Mouse (Mus musculus) layer of hippocampus, adult 11-12 months (tissue): ENCODE data around the gene C1ql4.
"Not testable (repeated sequence)": the region's sequence is repeated elsewhere in the genome, so short reads cannot be mapped to it uniquely, and the experiment has no call there.

Experiments used
- DNase-seq: peaks from one replicate; pipeline ENCODE4 v3.0.0; 2022; ENCODE audit warnings: low spot score

C1ql4 gene

DNA sequence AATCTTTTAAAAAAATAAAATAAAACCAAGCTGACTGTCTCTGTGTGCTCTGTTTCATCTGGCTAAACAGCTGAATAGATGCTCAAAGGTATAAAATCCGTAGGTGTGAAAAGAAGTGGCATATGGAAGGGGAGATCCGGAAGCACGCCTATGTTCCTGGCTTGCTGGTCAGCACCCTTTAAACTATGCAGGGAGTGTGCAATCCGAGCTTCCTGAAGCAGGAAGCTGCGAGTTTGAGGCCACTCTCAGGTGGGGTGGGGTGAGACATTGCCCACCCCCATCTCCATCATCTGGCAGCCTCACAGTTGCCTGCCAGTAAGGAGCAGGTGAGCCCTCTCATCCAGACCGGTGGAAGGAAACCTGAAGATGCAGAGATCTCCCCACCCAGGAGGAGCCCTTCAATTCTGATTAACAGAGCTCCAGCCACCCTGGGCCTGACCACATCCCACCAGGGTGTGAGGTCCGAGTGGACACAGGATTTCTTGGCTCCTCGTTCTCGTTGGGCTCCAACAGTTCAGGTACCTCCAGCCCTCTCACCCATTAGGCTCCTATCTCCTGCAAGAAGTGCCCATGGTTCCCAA, 13.5 kb downstream of the C1ql4 start, which contains the start of gene Troap:
TSS of gene Troap (plus strand) at position 557 of the 581 bp plus-strand sequence.
- no peak for DNase-seq

DNA sequence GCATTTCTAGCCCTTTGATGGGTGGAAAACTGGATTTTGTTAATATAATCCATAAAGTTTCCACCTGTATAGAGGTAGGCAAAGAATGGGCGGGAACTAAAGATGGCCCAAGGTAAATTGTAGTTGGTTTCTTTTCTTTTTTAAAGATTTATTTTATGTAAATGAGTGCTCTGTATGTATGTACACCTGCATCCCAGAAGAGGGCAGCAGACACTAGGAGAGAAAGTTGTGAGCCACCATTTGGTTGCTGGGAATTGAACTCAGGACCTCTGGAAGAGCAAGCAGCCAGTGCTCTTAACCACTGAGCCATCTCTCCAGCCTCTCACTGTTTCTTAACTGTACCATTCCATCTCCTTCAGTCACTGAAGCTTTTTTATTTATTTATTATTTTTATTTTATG, 15.6 kb downstream of the C1ql4 start:
- no peak for DNase-seq

DNA sequence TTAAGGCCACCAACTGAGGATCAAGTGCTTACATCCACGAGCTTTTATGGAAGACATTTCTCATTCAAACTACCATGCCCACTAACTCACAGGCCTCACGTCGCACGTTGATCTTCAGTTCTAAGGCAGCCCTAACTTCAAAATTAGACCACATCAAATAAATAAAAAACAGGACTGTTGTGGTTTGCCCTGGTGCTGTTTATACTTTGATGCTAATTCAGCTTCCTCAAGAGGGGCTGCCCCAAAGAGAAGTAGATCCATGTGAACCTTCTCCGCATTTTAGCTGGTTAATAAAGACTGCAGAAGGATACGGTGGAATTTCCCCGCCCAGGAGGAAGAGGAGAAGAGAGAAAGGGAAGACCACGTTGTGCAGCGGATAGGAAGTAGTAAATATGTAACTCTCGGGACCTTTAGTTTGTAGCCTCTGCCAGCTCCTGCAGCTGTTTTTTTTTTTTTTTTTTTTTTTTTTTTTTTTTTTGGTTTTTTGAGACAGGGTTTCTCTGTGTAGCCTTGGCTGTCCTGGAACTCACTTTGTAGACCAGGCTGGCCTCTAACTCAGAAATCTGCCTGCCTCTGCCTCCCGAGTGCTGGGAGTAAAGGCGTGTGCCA, 22.0 kb downstream of the C1ql4 start:
- DNase-seq, result no peak

DNA sequence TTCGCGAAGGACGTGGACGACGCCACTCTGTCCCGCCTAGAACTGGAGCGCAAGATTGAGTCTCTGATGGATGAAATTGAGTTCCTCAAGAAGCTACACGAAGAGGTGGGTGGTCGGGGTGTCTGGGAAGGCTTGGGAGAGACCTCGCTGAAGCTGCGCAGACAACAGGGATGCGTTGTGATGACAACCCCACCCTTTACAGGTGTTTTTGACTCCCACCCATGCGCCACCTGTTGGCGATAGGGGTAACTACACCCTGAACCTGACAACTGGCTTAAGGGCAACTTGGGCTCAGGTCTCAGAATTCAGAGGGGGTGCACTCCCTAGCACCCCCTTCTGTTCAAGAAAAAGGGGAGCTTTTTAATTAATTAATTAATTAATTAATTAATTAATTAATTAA, 31.3 kb downstream of the C1ql4 start:
- no peak for DNase-seq

DNA sequence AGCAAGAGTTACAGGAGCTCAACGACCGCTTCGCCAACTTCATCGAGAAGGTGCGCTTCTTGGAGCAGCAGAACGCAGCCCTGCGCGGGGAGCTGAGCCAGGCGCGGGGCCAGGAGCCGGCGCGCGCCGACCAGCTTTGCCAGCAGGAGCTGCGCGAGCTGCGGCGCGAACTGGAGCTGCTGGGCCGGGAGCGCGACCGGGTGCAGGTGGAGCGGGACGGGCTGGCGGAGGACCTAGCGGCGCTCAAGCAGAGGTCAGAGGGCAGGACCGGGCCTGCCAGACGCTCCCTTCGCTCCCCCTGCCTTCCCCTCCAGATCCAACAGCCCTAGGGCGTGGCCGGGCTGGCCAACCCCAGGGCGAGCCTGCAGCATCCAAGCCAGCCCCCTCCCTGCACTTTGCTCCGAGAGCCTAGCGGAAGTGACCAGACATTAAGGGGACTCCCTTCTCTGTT, 32.1 kb downstream of the C1ql4 start:
- no peak for DNase-seq

DNA sequence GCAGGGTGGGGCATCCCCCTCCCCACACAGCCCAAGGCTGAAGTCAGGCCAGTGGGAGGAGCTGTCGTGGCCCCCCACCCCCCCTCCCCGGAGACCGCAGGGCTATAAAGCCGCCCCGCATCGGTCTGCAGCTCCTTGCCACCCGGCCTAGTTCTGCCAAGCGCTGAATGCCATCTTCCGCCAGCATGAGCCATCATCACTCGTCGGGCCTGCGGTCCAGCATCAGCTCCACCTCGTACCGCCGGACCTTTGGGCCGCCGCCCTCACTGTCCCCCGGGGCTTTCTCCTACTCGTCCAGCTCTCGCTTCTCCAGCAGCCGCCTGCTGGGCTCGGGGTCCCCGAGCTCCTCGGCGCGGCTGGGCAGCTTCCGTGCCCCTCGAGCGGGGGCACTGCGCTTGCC, 32.6 kb downstream of the C1ql4 start, which contains the start of gene Prph:
TSS of gene Prph (plus strand) at position 135 of the 400 bp plus-strand sequence.
- DNase-seq, result no peak

DNA sequence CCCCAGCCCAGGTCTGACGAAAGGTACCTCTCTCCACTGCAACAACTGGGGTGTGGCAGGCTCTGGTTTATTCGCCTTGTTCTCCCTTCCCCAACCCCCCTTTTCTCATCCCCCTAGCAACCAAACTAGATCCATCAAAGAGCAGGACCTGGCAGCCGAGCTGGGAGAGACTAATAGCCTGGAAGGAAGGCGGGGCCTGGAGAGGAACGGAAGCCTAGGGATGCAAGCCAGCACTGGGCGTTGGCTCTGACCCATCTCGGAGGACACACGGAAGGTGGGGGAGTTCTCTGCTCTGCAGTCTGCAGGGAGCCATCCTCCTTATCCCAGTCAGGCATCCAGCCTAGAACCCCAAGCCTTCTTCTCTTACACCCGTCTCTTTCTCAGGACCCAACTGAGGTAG, 34.2 kb downstream of the C1ql4 start:
- no peak for DNase-seq

DNA sequence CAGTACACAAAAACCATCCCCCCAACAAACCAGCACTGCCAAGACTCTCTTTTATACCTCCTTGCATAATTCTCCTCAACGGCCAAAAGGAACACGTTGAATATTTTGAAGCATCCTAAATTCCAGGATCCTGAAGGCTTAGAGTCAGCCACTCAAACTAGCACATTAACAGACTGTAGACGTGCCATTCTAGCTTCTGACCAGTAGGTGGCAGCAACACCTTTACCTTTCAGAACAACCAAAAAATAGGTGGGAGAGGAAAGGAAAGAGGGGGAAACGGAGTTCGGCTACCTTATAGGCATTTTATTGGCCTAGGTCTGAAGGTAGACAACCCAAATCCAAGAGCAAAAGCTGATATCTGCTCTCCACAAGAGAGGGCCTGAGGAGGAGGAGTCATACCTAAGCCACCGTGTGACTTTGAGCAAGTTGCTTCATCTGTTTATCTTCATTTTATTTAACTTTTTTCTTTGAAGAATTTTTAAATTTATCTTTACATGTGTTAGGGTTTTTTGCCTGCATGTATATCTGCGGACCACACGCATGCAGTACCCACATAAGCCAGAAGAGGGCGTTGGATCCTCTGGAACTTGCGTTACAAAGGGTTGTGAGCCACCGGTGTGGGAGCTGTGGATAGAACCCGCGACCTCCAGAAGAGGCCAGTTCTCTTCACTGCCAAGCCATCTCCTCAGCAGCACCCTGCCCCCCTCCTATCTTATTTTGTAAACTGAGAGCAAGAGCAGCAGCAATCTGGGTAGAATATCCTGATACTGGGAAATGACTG, 38.0 kb downstream of the C1ql4 start:
- DNase-seq, result peak; percentile 66

DNA sequence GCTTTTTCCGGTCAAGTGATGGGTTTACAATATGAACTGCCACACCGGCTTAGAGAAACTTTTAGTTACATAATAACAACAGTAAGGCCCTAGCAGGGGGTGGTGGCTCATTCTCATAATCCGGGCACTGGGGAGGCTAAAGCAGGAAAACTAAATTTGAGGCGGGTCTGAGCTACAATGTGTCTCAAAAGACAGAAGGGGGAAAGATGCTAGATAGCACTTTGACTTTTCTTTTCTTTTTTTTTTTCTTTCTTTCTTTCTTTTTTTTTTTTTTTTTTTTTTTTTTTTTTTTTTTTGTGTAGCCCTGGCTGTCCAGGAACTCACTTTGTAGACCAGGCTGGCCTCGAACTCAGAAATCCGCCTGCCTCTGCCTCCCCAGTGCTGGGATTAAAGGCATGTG, 41.9 kb downstream of the C1ql4 start:
- not testable (repeated sequence) for DNase-seq

DNA sequence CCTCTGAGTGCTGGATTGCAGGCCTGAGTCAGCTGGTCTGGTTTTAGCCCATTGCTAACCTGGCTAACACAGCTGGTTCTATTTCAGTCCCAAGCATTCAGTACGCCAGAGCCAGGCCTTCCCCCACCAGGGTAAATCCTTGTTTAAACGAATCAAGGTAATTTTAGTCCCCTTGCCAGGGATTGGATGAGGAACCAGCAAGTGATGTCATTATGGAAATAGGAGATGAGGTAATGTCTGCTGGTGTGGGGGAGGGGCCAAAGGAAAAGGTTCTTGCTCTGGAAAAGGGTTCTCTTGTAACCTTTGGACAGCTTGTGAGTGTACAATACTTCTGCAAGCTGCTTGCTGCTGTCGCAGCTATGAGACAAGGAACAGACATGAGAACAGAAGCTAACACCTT, 42.8 kb downstream of the C1ql4 start:
- DNase-seq, result no peak

DNA sequence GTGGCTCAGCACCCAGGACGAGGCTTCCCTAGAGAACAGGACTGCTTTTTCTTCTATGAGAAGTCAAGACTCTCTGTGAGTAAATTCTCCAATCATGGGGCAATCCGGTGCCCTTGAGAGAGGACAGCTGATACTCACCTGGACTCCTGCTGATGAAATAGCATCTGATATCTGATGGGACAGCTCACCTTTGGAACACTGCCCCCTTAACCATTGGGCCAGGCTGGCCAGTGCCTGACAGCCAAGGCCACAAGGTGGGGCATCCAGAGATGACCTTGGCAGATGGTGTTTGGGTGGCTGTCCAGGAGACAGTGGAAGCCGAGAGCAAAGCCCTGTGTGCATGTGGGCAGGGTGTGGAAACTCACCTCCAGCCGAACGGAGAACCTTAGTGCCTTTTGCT, 45.3 kb downstream of the C1ql4 start:
- no peak for DNase-seq

DNA sequence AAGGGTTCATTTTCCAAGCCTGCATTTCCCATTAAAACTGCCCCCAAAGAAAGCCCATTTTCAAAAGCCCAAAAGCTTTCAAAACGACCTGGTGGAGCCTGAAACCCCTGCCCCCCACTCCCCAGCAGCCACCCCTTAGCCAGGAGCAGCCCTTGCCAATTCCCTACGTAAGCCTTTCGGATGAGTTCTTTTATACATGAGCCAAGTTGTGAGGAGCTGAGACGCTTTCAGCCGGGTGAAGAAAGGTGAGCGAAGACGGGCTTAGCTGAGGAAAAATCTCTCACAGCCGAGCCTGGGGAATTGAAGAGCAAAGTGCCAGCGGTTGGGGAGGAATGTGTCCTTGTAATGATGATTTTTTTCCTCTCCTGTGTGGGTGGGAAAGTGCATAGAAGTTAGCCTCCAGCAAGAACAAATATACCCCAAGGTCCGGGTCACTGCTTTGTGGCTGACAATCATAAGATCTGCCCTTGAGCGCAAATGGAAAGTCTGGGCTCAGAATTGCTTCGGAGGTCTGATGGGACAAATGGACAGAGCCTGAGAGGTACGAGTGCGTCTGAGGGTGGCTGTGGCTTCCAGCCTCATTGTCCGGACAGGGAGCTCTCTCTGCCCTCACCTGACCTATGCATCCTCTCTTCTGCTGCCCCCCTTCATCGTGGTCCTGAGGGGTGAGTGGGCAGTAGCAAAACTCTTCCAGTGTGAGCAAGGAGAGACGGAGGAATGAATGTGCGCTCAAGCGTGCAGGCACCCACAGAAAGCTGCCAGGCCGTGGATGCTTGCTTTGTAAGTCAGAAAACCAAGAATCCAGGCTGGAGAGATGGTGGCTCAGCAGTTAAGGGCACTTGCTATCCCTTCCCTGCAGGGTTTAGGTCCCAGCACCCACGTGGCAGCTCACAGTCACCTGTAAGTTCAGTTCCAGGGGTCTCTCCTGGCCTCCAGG, 46.4 kb downstream of the C1ql4 start:
- no peak for DNase-seq

DNA sequence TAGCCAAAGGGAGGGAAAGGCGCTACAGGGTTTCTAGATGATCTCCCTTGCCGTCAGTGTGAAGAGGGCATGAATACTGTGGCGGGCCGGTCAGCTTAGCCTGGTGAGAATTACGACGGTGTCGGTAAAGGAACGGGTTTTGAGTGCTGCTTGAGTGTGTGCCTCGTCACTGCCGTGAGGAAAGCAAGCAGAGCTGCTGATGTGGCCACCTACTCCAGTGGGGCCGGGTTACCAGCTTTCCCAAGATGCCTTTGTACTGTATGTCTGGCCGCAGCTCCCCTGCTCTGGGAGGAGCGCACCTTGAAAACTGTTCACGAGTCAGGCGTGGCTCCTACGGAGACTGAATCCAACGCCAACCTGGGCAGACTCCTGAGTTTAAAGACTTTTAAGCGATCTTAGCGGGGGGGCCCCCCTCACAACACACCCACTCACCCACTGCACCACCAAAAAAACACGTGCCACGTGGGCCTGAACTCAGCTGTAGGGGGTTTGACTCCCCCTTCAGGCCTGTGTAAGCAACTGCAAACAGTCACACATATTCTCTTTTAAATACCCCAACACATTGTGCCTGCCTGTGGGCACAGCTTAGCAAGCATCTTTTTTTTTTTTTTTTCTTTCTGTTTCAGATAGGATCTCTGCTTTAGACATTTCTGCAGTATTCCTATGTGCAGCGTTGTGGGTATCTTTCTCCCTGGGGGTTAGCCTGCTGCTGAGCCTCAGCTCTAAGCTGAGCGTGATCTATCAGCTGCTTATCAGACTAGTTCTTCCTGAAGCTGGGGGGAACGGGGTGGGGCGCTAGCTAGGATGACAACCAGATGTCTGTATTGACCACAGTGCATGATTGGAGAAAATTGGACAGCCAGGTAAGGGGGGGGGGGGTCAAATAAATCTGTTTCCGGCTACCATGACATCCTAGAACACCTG, 47.4 kb downstream of the C1ql4 start:
- no peak for DNase-seq

DNA sequence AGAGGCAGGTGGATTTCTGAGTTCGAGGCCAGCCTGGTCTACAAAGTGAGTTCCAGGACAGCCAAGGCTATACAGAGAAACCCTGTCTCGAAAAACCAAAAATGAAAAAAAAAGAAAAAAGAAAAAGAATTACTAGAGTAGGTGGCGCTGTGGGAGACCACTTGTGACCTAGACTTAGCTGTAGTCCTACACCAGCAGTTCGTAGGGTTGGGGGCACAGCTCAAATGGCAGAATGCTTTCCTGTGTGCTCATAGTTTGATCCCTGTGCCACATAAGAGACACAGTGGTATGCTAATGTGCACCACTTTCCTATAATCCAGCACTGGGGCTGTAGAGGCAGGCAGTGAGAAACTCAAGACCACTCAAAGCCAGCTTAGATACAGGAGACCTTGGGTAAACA, 48.3 kb downstream of the C1ql4 start:
- no peak for DNase-seq

DNA sequence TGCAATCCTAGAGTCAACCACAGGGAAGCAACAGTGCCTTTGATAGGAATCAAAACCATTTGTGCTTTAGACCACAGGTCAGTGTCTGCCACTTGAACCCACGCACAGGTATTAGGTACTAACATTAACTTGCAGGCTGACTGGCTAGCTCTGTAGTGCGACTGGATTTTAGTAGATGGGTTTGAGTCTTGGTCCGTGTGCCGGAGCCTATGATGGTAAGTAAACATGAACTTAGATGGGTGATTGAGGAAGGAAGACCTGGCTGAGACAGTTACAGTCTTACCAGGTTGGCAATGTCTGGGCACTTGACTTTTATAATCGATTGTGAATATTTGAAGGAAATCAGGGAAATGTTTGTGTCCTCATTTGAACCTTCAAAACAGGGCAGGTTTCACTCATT, 48.8 kb downstream of the C1ql4 start:
- no peak for DNase-seq

DNA sequence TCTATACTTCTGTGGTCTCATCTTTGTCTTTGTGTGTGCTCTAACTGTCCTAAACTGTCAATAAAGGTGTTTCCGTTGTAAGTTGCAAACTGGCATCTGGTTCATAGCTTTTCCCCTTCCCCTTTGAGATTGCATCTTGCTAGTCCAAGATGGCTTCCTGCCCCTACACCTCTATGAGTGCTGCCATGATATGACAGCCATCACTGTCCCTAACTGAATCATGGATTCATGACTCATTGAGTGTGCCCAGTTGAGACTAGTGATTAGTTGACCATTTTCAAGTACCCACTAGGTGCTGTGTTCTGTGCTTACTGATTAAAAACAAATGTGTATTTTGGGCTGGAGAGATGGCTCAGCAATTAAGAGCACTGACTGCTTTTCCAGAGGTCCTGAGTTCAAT, 49.6 kb downstream of the C1ql4 start:
- no peak for DNase-seq

DNA sequence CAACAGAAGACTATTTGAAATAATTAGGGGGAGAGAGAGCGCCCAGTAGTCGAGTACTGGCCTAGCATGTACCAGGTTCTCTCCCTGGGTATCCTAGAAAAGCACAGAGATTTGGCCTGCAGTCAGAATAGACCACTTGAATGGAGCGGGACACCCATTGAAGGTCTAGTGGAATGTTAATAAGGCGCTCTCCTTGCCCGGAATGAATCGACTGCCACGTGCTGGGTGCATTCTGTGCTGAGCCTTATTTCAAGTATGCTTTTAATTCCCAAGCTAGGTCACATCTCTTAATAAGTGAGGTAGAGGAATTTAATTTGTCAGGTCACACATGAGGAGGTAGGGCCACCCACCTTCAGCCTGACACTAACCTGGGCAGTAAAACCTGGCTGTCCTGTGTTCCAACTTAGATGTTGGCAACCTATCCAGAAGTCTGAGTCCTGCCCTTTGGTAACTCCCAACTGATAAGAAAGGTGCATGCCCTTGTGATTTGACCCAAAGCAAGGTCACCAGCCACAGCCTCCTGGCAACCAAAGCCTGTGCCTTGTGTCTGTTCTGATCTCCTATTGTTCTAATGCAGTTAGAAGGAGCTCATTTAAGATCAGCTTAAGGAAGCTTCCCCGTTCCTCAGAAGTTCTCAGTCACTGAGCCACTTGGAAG, 51.2 kb downstream of the C1ql4 start:
- DNase-seq, result no peak

DNA sequence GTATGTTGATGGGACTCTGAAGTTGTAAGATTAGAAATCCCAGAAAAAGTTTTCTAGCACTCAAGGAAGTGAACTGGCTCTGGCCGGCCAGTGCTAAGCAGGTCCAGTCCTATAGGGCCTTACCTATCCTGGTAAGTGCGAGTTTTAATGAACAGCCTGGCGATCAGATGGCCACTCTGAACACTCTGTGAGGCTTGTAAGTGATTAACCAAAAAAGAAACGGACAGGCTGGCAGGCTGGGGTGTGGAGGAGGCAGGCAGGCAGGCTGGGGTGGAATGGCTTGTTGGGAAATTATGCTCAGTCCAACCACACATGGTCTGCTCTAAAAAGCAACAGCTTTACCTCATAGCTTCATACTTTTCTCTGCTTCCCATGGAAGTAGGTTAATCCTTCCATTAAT, 52.2 kb downstream of the C1ql4 start:
- peak; percentile 32 for DNase-seq
